Mouse (Mus musculus) kidney, adult 2 months (tissue): Measurements from ENCODE around the gene Fam160a1.

Source experiments
- CTCF ChIP-seq: fragments of 200-500 bp; conservative IDR thresholded peaks from 2 replicates; pipeline ENCODE4 v1.5.1; 2011; ENCODE audit warnings: low read depth, mild to moderate bottlenecking, control low read depth, low read length, moderate library complexity, mixed read lengths; ENCODE audit not compliant: insufficient read depth, insufficient read length
- POLR2A ChIP-seq: fragments of 200-500 bp; IDR thresholded peaks from one replicate; pipeline ENCODE4 v1.6.1; 2011; ENCODE audit warnings: low read depth, low read length, control low read depth

DNA sequence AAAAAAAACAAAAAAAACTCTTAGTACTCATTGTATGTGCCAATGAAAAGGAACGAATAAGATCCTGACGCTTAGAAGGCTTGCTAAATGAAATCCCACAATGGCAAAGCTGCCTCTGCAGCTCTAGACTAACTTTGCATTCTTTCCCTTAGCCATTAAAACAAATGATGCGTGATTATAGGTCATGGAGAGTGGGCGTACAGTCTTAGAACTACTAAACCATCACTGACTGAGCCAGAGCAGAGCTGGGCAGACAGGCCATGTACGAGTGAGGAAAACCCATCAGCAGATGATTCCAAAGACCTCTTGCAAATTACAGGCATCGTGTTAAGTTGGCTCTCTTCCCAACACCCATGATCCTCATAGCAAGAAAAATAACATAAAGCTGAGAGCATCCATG is 10.7 kb upstream of the Fam160a1 start:
- TF ChIP-seq CTCF (no peak), POLR2A (no peak)
